Mouse (Mus musculus): ENCODE measurements around the gene Arf3. TPM values are rescaled to one million over a fixed set of nuclear protein-coding genes. Genes with fewer than 3 reads are reported as not detected.

Arf3 gene
- polyA plus RNA-seq, 1 experiment from 2014 or later = 107 TPM

DNA sequence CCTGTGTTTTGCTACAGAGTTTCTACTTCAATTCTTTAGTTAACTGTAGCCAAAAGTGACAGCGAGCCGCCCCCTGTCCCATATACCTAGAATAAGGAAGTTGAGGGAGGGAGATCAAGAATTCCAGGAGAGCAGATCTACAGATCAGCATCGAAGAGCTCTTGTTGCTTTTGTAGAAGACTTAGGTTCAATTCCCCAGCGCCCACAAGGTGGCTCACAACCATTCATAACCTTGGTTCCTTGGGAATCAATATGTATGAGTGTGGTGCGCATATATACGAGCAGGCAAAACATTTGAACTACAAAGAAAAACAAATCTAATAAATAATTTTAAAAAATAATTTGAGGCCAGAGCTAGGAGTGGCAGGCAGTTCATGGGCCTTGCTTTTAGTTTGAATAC, 18.2 kb upstream of the Arf3 start:
- peaks cover 64% of the 10 kb centered on the region for H3K27me3 ChIP-seq (replicated peaks; ENCODE audit: control insufficient read depth, insufficient read depth, low read length)
- no peak overlapping the region for H3K4me2 ChIP-seq (ENCODE audit: low read length)
- H3K4me3 ChIP-seq (ENCODE audit: low read length) = no peak overlapping the region
- 30% methylated on average over 6 of the region's 6 CpGs for WGBS
- H3K9ac ChIP-seq (ENCODE audit: low read depth, low read length) = no peak overlapping the region
- no peak overlapping the region for H3K27ac ChIP-seq (ENCODE audit: low read depth, low read length)
- ATAC-seq = no peak
- H3K36me3 ChIP-seq (ENCODE audit: control insufficient read depth, insufficient read depth, low read length) = no peaks in the 10 kb centered on the region
- peaks cover 4% of the 10 kb centered on the region for H3K9me3 ChIP-seq (ENCODE audit: control insufficient read depth, low read length)
- peaks cover 9% of the 10 kb centered on the region for H3K4me1 ChIP-seq (ENCODE audit: control insufficient read depth, insufficient read depth, low read depth, low read length)

DNA sequence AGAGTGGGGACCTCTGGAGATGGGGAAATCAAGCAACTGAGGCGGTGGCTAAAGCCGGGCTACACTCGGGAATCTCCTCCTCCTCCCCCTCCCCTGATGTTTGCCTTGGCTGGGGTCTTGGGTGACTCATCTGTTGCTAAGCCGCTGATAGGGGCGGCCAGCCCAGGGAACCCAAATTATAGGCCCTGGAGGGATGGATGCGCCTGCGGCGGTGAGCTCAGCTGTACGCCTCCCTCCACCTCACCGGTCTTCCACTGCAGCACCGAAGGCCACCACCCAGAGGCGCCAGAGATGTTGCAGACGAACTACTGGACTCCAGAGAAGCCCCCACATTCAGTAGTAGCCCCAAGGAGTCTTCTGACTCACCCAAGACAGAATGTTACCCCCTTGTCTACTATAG, 17.6 kb upstream of the Arf3 start:
- H3K27ac ChIP-seq (ENCODE audit: low read depth, low read length) = no peak overlapping the region
- H3K4me2 ChIP-seq (ENCODE audit: low read length) = no peak overlapping the region
- H3K27me3 ChIP-seq (replicated peaks; ENCODE audit: control insufficient read depth, insufficient read depth, low read length) = peaks cover 69% of the 10 kb centered on the region
- 5% methylated on average over 13 of the region's 13 CpGs for whole genome bisulfite sequencing
- no peaks in the 10 kb centered on the region for H3K9me3 ChIP-seq (ENCODE audit: control insufficient read depth, low read length)
- peaks cover 9% of the 10 kb centered on the region for H3K4me1 ChIP-seq (ENCODE audit: control insufficient read depth, insufficient read depth, low read depth, low read length)
- H3K4me3 ChIP-seq (ENCODE audit: low read length) = no peak overlapping the region
- H3K36me3 ChIP-seq (ENCODE audit: control insufficient read depth, insufficient read depth, low read length) = no peaks in the 10 kb centered on the region
- no peak for ATAC-seq
- no peak overlapping the region for H3K9ac ChIP-seq (ENCODE audit: low read depth, low read length)

DNA sequence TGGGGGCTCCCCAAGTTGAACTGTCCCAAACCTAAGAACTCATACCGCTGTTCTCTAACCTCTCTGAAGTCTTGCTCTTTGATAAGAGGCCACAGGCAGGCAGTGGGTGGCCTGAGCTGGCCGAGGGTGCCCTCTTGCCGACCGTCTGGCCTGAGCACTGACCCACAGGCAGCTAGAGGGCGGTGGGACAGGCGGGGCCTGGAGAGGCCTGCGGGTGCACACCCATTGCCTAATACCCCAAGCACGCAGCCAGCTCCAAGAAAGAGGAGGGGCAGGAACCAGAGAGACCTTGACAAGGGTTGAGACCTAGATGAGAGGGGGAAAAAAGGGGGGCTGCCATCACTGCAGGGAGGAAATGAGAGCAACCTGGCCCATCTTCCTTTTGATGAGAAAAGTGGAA, 17.1 kb upstream of the Arf3 start:
- no peaks in the 10 kb centered on the region for H3K36me3 ChIP-seq (ENCODE audit: control insufficient read depth, insufficient read depth, low read length)
- no peak for ATAC-seq
- no peaks in the 10 kb centered on the region for H3K9me3 ChIP-seq (ENCODE audit: control insufficient read depth, low read length)
- WGBS = 4% methylated on average over 8 of the region's 8 CpGs
- H3K9ac ChIP-seq (ENCODE audit: low read depth, low read length) = no peak overlapping the region
- H3K4me2 ChIP-seq (ENCODE audit: low read length) = no peak overlapping the region
- peaks cover 71% of the 10 kb centered on the region for H3K27me3 ChIP-seq (replicated peaks; ENCODE audit: control insufficient read depth, insufficient read depth, low read length)
- peaks cover 9% of the 10 kb centered on the region for H3K4me1 ChIP-seq (ENCODE audit: control insufficient read depth, insufficient read depth, low read depth, low read length)
- H3K4me3 ChIP-seq (ENCODE audit: low read length) = no peak overlapping the region
- no peak overlapping the region for H3K27ac ChIP-seq (ENCODE audit: low read depth, low read length)

DNA sequence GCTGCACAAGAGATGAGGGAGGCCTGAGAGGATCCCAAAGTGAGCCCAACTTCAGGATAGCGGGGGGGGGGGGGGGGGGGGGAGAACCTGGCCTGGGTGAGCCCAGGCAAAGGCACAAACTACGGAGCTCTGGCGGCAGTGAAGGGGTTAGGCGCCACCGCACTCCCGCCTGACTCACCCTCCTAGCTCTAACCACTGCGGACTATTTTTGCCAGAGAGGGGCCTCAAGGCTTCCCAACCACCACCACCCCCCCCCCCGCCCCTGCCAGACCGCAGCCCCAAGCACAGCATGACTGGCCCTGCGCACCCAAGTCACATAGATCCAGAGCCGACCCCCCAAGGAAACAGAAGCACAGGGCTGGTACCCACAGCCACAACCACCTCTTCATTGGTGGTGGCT, 15.8 kb upstream of the Arf3 start:
- Histone ChIP-seq H3K9me3 (ENCODE audit: control insufficient read depth, low read length) (no peaks in the 10 kb centered on the region), H3K27ac (ENCODE audit: low read depth, low read length) (no peak overlapping the region), H3K9ac (ENCODE audit: low read depth, low read length) (no peak overlapping the region), H3K4me3 (ENCODE audit: low read length) (no peak overlapping the region), H3K36me3 (ENCODE audit: control insufficient read depth, insufficient read depth, low read length) (no peaks in the 10 kb centered on the region), H3K27me3 (replicated peaks; ENCODE audit: control insufficient read depth, insufficient read depth, low read length) (peaks cover 84% of the 10 kb centered on the region), H3K4me2 (ENCODE audit: low read length) (no peak overlapping the region), H3K4me1 (ENCODE audit: control insufficient read depth, insufficient read depth, low read depth, low read length) (peaks cover 9% of the 10 kb centered on the region)
- WGBS = 1% methylated on average over 7 of the region's 11 CpGs
- no peak for ATAC-seq

DNA sequence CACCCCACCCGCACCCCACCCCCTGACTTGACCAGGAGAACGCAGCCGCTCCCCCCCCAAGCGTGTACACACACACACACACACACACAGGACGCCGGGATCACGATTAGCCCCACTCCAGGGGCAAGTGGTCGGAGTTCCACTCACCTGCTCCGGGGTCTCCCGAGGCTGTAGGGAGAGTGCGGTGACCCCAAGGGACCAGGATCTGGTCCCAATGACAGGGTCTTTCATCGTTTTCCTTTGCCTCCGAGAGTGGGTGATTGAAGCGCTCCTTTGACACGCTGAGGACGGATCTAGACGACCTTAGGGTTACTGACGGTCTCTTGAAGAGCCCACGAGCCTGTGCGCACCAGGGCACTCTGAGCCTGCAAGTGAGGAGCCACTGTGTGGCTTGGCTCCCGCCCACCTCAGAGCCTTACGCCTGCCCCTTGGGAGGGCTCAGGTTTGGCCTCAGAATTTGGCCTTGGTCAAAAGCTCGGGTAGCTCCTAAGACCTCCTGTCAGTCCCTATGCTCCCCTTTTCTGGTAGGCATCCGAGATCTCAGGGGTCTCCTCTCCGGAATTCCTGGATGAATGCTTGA, 15.3 kb upstream of the Arf3 start:
- Histone ChIP-seq H3K27me3 (replicated peaks; ENCODE audit: control insufficient read depth, insufficient read depth, low read length) (peaks cover 88% of the 10 kb centered on the region), H3K9me3 (ENCODE audit: control insufficient read depth, low read length) (no peaks in the 10 kb centered on the region), H3K4me1 (ENCODE audit: control insufficient read depth, insufficient read depth, low read depth, low read length) (peaks cover 9% of the 10 kb centered on the region), H3K4me2 (ENCODE audit: low read length) (peak overlapping the region; percentile 54), H3K27ac (ENCODE audit: low read depth, low read length) (no peak overlapping the region), H3K36me3 (ENCODE audit: control insufficient read depth, insufficient read depth, low read length) (no peaks in the 10 kb centered on the region), H3K9ac (ENCODE audit: low read depth, low read length) (no peak overlapping the region; the same call in 1 of the 2 replicates), H3K4me3 (ENCODE audit: low read length) (peak overlapping the region; percentile 32)
- WGBS = 1% methylated on average over 24 of the region's 25 CpGs
- no peak for ATAC-seq

DNA sequence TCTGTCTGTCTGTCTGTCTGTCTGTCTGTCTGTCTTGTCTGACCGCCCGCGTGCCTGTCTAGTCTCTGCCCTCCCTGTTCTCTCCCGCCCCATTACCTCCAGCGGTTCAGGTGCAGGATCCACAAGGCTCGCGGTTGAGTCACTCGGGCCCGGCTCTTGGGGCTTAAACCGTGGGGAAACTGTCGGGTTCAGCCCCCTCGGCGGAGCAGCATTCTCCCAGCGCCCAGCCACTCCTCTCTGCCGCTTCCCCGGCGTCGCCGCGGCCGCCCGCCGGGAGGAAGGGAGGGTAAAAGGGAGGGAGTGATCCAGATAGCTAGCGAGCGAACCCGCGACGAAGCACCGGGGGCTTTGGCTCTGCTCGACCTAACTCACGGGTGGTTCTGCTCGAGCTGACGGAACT, 14.7 kb upstream of the Arf3 start, which contains the start of gene Wnt10b:
Wnt10b (minus strand) TSS at position 389 of the 400 bp plus-strand sequence.
- peak within 1 kb of the TSS; percentile 41 for H3K9ac ChIP-seq (ENCODE audit: low read depth, low read length)
- peaks cover 88% of the 10 kb centered on the region for H3K27me3 ChIP-seq (replicated peaks; ENCODE audit: control insufficient read depth, insufficient read depth, low read length)
- under 1% methylated on average over 29 of the region's 33 CpGs for WGBS
- no peaks in the 10 kb centered on the region for H3K9me3 ChIP-seq (ENCODE audit: control insufficient read depth, low read length)
- H3K4me3 ChIP-seq (ENCODE audit: low read length) = peak within 1 kb of the TSS; percentile 32
- peaks cover 9% of the 10 kb centered on the region for H3K4me1 ChIP-seq (ENCODE audit: control insufficient read depth, insufficient read depth, low read depth, low read length)
- no peak for ATAC-seq
- H3K27ac ChIP-seq (ENCODE audit: low read depth, low read length) = no peak within 1 kb of the TSS
- H3K36me3 ChIP-seq (ENCODE audit: control insufficient read depth, insufficient read depth, low read length) = no peaks in the 10 kb centered on the region
- H3K4me2 ChIP-seq (ENCODE audit: low read length) = peak within 1 kb of the TSS; percentile 54

DNA sequence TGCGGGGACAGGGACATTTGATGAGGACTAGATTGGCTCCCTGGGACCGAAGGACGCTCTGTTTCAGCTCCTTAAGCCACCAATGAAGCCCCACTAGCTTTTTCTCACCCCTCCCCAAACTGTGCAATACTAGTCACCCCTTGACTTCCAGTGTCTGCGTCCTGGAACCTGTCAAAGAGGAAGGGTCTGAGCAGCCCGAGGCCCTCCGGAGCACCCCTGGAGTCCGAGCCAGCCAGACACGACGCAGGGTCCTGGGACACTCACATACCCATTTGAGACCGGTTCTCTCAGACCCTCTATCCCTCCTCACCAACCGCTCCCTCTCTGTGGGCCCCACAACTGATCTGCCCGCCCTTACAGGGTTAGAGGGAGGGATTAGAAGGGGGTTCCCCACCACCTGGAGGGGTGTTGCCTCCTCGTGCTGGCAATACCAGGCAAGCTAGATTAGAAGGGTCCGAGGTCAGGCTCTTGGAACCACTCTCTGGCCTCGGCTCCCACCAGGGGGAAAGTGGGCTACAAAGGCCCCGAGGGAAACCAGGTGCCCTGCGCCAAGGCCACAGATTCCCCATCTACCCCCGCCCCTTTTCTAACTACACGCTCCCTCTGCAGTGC, 14.1 kb upstream of the Arf3 start:
- Histone ChIP-seq H3K4me2 (ENCODE audit: low read length) (no peak overlapping the region), H3K9ac (ENCODE audit: low read depth, low read length) (no peak overlapping the region)

DNA sequence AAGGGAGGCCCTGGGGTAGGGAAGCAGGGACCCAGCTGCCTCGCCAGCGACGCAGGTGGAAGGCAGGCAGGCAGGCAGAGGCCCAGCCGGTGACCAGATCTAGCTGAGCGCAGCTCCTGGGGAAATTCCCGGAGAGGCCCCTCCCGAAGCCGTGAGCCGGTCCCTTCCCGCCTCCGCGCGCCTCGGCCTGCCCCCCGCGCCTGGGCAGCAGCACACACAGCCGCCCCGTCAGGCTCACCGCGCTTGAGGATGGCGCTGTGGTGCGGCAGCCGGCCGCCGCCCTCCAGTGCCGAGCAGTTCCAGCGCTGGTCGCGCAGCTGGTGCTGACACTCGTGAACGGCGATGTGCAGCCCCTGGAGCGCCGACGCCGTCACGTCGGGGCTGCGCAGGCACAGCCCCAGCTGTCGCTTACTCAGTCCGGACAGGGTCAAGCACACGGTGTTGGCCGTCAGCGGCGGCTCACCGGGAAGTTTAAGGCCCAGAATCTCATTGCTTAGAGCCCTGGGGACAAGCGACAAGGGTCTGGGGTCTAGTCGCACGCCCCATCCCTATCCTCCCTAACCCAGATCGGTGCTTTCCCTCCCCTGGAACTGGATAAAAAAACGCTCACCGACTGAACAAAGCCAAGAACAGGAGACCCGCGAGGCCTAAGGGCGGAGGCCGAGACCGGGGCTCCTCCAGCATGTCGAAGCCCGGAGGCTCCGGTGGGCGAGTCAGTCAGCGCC, 13.4 kb upstream of the Arf3 start:
- WGBS = under 1% methylated on average over 48 of the region's 62 CpGs
- H3K27ac ChIP-seq (ENCODE audit: low read depth, low read length) = no peak overlapping the region
- no peaks in the 10 kb centered on the region for H3K36me3 ChIP-seq (ENCODE audit: control insufficient read depth, insufficient read depth, low read length)
- H3K4me3 ChIP-seq (ENCODE audit: low read length) = peak overlapping the region; percentile 31
- peak overlapping the region; percentile 49 for H3K4me2 ChIP-seq (ENCODE audit: low read length)
- peaks cover 85% of the 10 kb centered on the region for H3K27me3 ChIP-seq (replicated peaks; ENCODE audit: control insufficient read depth, insufficient read depth, low read length)
- peak overlapping the region; percentile 31; the same call in 1 of the 2 replicates for H3K9ac ChIP-seq (ENCODE audit: low read depth, low read length)
- ATAC-seq = no peak
- peaks cover 16% of the 10 kb centered on the region for H3K4me1 ChIP-seq (ENCODE audit: control insufficient read depth, insufficient read depth, low read depth, low read length)
- H3K9me3 ChIP-seq (ENCODE audit: control insufficient read depth, low read length) = no peaks in the 10 kb centered on the region

More for the DNA sequence above, 14.1 kb upstream of the Arf3 start:
- ATAC-seq = no peak
- Histone ChIP-seq H3K36me3 (ENCODE audit: control insufficient read depth, insufficient read depth, low read length) (no peaks in the 10 kb centered on the region), H3K4me1 (ENCODE audit: control insufficient read depth, insufficient read depth, low read depth, low read length) (peaks cover 16% of the 10 kb centered on the region), H3K4me3 (ENCODE audit: low read length) (peak overlapping the region; percentile 31; the same call in 1 of the 2 replicates), H3K27ac (ENCODE audit: low read depth, low read length) (no peak overlapping the region), H3K9me3 (ENCODE audit: control insufficient read depth, low read length) (no peaks in the 10 kb centered on the region), H3K27me3 (replicated peaks; ENCODE audit: control insufficient read depth, insufficient read depth, low read length) (peaks cover 87% of the 10 kb centered on the region)
- 1% methylated on average over 19 of the region's 19 CpGs for WGBS

DNA sequence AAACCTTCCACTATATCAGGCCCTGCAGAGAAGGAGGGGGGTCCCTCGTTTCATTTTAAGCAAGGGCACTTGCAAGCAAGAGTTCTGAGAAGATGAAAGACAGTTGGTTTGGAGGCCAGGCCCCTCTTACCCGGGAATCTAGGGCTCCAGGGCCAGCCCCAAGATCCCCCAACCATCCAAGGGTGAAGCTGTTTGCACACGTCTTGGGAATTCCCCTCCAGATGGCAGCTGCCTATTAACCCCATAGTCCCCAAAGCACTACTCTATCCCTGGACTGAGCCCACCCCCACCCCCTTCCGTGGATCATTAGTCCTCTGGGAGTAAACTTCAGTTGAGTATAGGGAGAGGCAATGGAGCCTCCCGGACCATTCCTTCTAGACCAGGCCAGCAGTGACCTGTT, 12.5 kb upstream of the Arf3 start:
- Histone ChIP-seq H3K36me3 (ENCODE audit: control insufficient read depth, insufficient read depth, low read length) (no peaks in the 10 kb centered on the region), H3K9me3 (ENCODE audit: control insufficient read depth, low read length) (no peaks in the 10 kb centered on the region), H3K27me3 (replicated peaks; ENCODE audit: control insufficient read depth, insufficient read depth, low read length) (peaks cover 82% of the 10 kb centered on the region), H3K9ac (ENCODE audit: low read depth, low read length) (no peak overlapping the region), H3K27ac (ENCODE audit: low read depth, low read length) (no peak overlapping the region), H3K4me2 (ENCODE audit: low read length) (no peak overlapping the region), H3K4me1 (ENCODE audit: control insufficient read depth, insufficient read depth, low read depth, low read length) (peaks cover 16% of the 10 kb centered on the region), H3K4me3 (ENCODE audit: low read length) (no peak overlapping the region)
- ATAC-seq = no peak
- WGBS = 4% methylated on average over 5 of the region's 5 CpGs

Measured in hindbrain, embryonic 16.5 days (tissue).